Mouse (Mus musculus): ENCODE results near the gene Naf1. TPM values are rescaled to one million over a fixed set of nuclear protein-coding genes. Genes with fewer than 3 reads are reported as not detected.

The Naf1 gene
- 8.3 TPM for total RNA-seq (2023)

GRCm38 (mm10) chr8:66860023-66860422, at the start of gene Naf1:
Gene Naf1 (plus strand): TSS chr8:66860217.

Other genes with a start within 250 kb of the Naf1 start
- gene Npy5r, start 172.1 kb upstream of the Naf1 start, total RNA-seq (2023): not detected
- not detected for gene Npy1r, start 163.0 kb upstream of the Naf1 start, total RNA-seq (2023)